Mouse (Mus musculus): Measurements from ENCODE around the gene Golga4. TPM values are rescaled to one million over a fixed set of nuclear protein-coding genes. Genes with fewer than 3 reads are reported as not detected.

The Golga4 gene
- polyA plus RNA-seq, 1 experiment from 2014 or later: 48.5 TPM

DNA sequence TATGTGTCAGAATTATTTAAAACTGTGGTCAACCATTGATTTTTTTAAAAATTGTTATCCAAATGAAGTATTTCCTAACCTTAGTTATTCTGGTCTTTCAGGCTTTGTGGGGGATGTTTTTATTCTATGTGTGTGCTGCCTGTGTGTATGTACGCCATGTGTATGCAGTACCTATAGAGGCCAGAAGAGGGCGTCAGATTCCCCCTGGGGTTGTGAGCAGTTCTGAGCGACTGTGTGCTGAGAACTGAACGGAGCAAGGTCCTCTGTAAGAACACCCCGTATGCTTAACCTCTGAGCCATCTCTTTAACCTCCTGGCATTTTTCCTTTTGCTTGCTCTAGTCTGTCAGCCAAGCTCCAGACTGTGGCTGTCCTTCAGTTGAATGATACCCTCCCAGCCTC is 12.0 kb upstream of the Golga4 start:
- WGBS: 84% methylated on average over 5 of the region's 5 CpGs
- H3K9me3 ChIP-seq (ENCODE audit: control insufficient read depth, low read length): no peaks in the 10 kb centered on the region
- no peak overlapping the region for H3K9ac ChIP-seq (ENCODE audit: low read depth, low read length)
- no peaks in the 10 kb centered on the region for H3K36me3 ChIP-seq (ENCODE audit: control insufficient read depth, insufficient read depth, low read length)
- ATAC-seq (ENCODE audit: low read depth) (no peak), DNase-seq (ENCODE audit: low spot score) (no peak)
- 0 out of 2 replicates have a peak, but pooled peaks cover under 1% of the 10 kb centered on the region for H3K4me1 ChIP-seq (ENCODE audit: control insufficient read depth, insufficient read depth, low read length)
- H3K4me3 ChIP-seq (ENCODE audit: low read depth, low read length): no peak overlapping the region
- H3K27me3 ChIP-seq (replicated peaks; ENCODE audit: control insufficient read depth, insufficient read depth, low read length): peaks cover 8% of the 10 kb centered on the region
- H3K27ac ChIP-seq (replicated peaks; ENCODE audit: low read depth, low read length): no peak overlapping the region
- no peak overlapping the region for H3K4me2 ChIP-seq (ENCODE audit: low read depth, low read length)

DNA sequence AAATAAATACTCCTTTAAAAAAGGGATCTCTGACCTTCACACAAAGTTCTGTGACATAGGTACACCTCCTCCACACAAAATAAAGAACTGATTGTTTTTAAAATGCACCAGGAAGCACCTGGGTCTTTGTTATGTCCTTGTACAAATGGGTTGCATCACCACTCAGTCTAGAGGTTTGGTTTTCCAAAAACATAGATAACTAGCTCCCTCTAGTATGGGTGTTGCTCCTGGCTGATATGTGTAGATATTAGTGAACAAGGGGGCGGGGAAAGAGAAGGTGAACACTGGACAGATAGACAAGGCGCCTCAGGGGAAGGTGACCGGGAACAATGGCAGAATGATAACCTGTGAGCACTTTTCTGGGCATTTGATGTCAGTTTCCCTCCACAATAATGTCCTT is 10.1 kb upstream of the Golga4 start:
- ATAC-seq (ENCODE audit: low read depth): no peak
- H3K27me3 ChIP-seq (replicated peaks; ENCODE audit: control insufficient read depth, insufficient read depth, low read length): no peaks in the 10 kb centered on the region
- no peak for DNase-seq (ENCODE audit: low spot score)
- H3K27ac ChIP-seq (replicated peaks; ENCODE audit: low read depth, low read length): no peak overlapping the region
- no peaks in the 10 kb centered on the region for H3K4me1 ChIP-seq (ENCODE audit: control insufficient read depth, insufficient read depth, low read length)
- H3K4me2 ChIP-seq (ENCODE audit: low read depth, low read length): no peak overlapping the region
- WGBS: 85% methylated on average over 3 of the region's 3 CpGs
- no peak overlapping the region for H3K9ac ChIP-seq (ENCODE audit: low read depth, low read length)
- H3K4me3 ChIP-seq (ENCODE audit: low read depth, low read length): no peak overlapping the region
- H3K9me3 ChIP-seq (ENCODE audit: control insufficient read depth, low read length): no peaks in the 10 kb centered on the region
- H3K36me3 ChIP-seq (ENCODE audit: control insufficient read depth, insufficient read depth, low read length): no peaks in the 10 kb centered on the region

DNA sequence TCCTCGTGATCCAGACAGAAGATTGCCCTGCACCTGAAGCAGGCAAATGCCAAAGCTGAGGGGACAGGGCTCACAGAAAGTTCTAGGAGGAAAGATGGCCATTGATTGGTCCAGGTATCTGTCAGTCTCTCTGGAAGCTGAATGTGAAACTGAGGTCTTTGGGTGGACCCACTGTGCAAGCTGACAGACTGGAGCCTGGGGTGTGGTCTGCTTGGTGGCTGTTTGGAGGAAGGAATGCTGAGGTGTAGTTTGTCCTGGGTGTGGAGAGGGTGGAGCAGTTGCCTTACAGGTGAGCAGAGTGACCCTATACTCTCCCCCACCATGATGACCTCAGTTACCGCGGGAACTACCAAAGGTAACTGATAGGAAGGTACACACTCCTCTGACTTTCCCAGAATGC is 9.1 kb upstream of the Golga4 start:
- DNase-seq (ENCODE audit: low spot score) (no peak), ATAC-seq (ENCODE audit: low read depth) (no peak)
- WGBS: 82% methylated on average over 3 of the region's 3 CpGs
- Histone ChIP-seq H3K9ac (ENCODE audit: low read depth, low read length) (no peak overlapping the region), H3K27ac (replicated peaks; ENCODE audit: low read depth, low read length) (no peak overlapping the region), H3K9me3 (ENCODE audit: control insufficient read depth, low read length) (no peaks in the 10 kb centered on the region), H3K27me3 (replicated peaks; ENCODE audit: control insufficient read depth, insufficient read depth, low read length) (no peaks in the 10 kb centered on the region), H3K4me2 (ENCODE audit: low read depth, low read length) (no peak overlapping the region), H3K4me3 (ENCODE audit: low read depth, low read length) (no peak overlapping the region), H3K36me3 (ENCODE audit: control insufficient read depth, insufficient read depth, low read length) (no peaks in the 10 kb centered on the region), H3K4me1 (ENCODE audit: control insufficient read depth, insufficient read depth, low read length) (no peaks in the 10 kb centered on the region)

DNA sequence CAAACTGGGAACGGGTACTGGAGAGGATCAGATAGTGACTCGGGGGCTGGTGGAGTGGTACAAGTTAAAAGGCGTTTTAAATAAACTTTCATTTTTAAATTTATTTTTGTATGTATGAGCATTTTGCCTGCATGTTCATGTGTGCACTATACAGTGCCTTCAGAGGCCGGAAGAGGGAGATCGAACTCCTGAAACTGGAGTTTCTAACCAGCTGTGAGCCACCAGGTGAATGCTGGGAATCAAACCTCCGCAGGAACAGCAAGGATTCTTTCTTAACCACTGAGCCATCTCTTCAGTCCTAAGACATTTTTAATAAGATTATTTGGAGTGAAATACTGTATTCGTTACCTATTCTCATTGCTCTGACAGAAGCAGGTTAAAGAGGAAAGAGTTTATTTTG is 8.0 kb upstream of the Golga4 start:
- DNase-seq (ENCODE audit: low spot score) (no peak), ATAC-seq (ENCODE audit: low read depth) (no peak)
- WGBS: 63% methylated on average over 7 of the region's 7 CpGs

GRCm38 (mm10) chr9:118500963-118501362 is 5.1 kb upstream of the Golga4 start:
- 70% methylated on average over 6 of the region's 6 CpGs for WGBS
- Histone ChIP-seq H3K4me2 (ENCODE audit: low read depth, low read length) (no peak overlapping the region), H3K36me3 (ENCODE audit: control insufficient read depth, insufficient read depth, low read length) (no peaks in the 10 kb centered on the region), H3K9me3 (ENCODE audit: control insufficient read depth, low read length) (no peaks in the 10 kb centered on the region), H3K4me1 (ENCODE audit: control insufficient read depth, insufficient read depth, low read length) (0 out of 2 replicates have a peak, but pooled peaks cover 2% of the 10 kb centered on the region), H3K9ac (ENCODE audit: low read depth, low read length) (no peak overlapping the region), H3K27ac (replicated peaks; ENCODE audit: low read depth, low read length) (no peak overlapping the region), H3K27me3 (replicated peaks; ENCODE audit: control insufficient read depth, insufficient read depth, low read length) (no peaks in the 10 kb centered on the region), H3K4me3 (ENCODE audit: low read depth, low read length) (no peak overlapping the region)
- ATAC-seq (ENCODE audit: low read depth) (no peak), DNase-seq (ENCODE audit: low spot score) (no peak)

More for the DNA sequence above, 8.0 kb upstream of the Golga4 start:
- Histone ChIP-seq H3K4me1 (ENCODE audit: control insufficient read depth, insufficient read depth, low read length) (no peaks in the 10 kb centered on the region), H3K27me3 (replicated peaks; ENCODE audit: control insufficient read depth, insufficient read depth, low read length) (no peaks in the 10 kb centered on the region), H3K9me3 (ENCODE audit: control insufficient read depth, low read length) (no peaks in the 10 kb centered on the region), H3K27ac (replicated peaks; ENCODE audit: low read depth, low read length) (no peak overlapping the region), H3K4me2 (ENCODE audit: low read depth, low read length) (no peak overlapping the region), H3K9ac (ENCODE audit: low read depth, low read length) (no peak overlapping the region), H3K36me3 (ENCODE audit: control insufficient read depth, insufficient read depth, low read length) (no peaks in the 10 kb centered on the region), H3K4me3 (ENCODE audit: low read depth, low read length) (no peak overlapping the region)

DNA sequence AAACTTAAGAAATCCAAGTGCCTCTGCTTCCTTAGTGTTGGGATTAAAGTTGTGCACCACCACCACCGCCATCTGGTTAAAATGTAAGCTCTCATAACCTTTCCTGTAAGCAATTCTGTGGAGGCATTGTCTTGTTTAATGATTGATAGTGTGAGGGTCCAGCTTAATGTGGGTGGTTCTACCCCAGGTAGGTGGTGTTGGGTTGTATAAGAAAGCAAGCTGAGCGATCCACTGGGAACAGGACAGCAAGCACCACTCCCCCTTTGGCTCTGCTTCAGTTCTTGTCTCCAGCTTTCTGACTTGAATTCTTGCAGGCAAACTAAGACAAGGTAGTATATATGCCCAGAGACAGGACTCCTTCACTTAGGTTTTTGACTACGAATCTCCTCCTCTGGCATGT is 1.4 kb upstream of the Golga4 start:
- H3K9me3 ChIP-seq (ENCODE audit: control insufficient read depth, low read length): no peaks in the 10 kb centered on the region
- H3K9ac ChIP-seq (ENCODE audit: low read depth, low read length): no peak overlapping the region
- H3K4me3 ChIP-seq (ENCODE audit: low read depth, low read length): no peak overlapping the region
- H3K27ac ChIP-seq (replicated peaks; ENCODE audit: low read depth, low read length): no peak overlapping the region
- no peak overlapping the region for H3K4me2 ChIP-seq (ENCODE audit: low read depth, low read length)
- ATAC-seq (ENCODE audit: low read depth) (no peak), DNase-seq (ENCODE audit: low spot score) (no peak)
- peaks cover 17% of the 10 kb centered on the region; the same call in 1 of the 2 replicates for H3K4me1 ChIP-seq (ENCODE audit: control insufficient read depth, insufficient read depth, low read length)
- no peaks in the 10 kb centered on the region for H3K27me3 ChIP-seq (replicated peaks; ENCODE audit: control insufficient read depth, insufficient read depth, low read length)
- 81% methylated on average over 3 of the region's 3 CpGs for WGBS
- no peaks in the 10 kb centered on the region for H3K36me3 ChIP-seq (ENCODE audit: control insufficient read depth, insufficient read depth, low read length)

GRCm38 (mm10) chr9:118506404-118507231 is 551 bp downstream of the Golga4 start:
- Histone ChIP-seq H3K9ac (ENCODE audit: low read depth, low read length) (peak overlapping the region; percentile 89), H3K27ac (replicated peaks; ENCODE audit: low read depth, low read length) (peak overlapping the region; percentile 68), H3K4me1 (ENCODE audit: control insufficient read depth, insufficient read depth, low read length) (peaks cover 17% of the 10 kb centered on the region; the same call in 1 of the 2 replicates), H3K9me3 (ENCODE audit: control insufficient read depth, low read length) (no peaks in the 10 kb centered on the region), H3K4me2 (ENCODE audit: low read depth, low read length) (peak overlapping the region; percentile 99), H3K36me3 (ENCODE audit: control insufficient read depth, insufficient read depth, low read length) (no peaks in the 10 kb centered on the region), H3K4me3 (ENCODE audit: low read depth, low read length) (peak overlapping the region; percentile 97), H3K27me3 (replicated peaks; ENCODE audit: control insufficient read depth, insufficient read depth, low read length) (no peaks in the 10 kb centered on the region)
- peak; percentile 47 for ATAC-seq (ENCODE audit: low read depth)
- 0% methylated on average over 39 of the region's 57 CpGs for WGBS
- no peak for DNase-seq (ENCODE audit: low spot score)

GRCm38 (mm10) chr9:118507552-118507951 is 1.5 kb downstream of the Golga4 start:
- Histone ChIP-seq H3K27ac (replicated peaks; ENCODE audit: low read depth, low read length) (no peak overlapping the region), H3K27me3 (replicated peaks; ENCODE audit: control insufficient read depth, insufficient read depth, low read length) (no peaks in the 10 kb centered on the region), H3K4me1 (ENCODE audit: control insufficient read depth, insufficient read depth, low read length) (peaks cover 17% of the 10 kb centered on the region; the same call in 1 of the 2 replicates), H3K4me3 (ENCODE audit: low read depth, low read length) (peak overlapping the region; percentile 97), H3K9me3 (ENCODE audit: control insufficient read depth, low read length) (no peaks in the 10 kb centered on the region), H3K4me2 (ENCODE audit: low read depth, low read length) (peak overlapping the region; percentile 99), H3K9ac (ENCODE audit: low read depth, low read length) (peak overlapping the region; percentile 28; the same call in 1 of the 2 replicates), H3K36me3 (ENCODE audit: control insufficient read depth, insufficient read depth, low read length) (no peaks in the 10 kb centered on the region)
- ATAC-seq (ENCODE audit: low read depth) (no peak), DNase-seq (ENCODE audit: low spot score) (no peak)
- 84% methylated on average over 6 of the region's 6 CpGs for WGBS

DNA sequence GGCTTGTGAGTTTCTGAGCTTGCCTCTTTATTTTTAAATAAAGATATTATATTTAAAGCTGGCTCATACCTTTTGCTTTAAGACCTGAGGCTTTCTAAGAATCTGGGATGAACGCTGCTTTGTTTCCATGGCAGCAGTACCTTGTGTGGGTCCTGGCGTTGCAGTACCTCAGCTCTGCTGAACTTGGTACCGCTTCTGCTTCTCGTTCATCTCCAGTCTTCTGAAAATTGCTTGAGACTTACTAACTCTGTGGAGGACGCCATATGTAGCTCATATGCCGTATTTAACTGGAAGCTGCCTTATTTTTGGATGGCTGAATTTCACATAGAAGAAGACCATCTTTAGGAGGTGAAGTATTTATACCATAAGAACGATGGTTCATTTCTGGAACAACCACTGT is 2.5 kb downstream of the Golga4 start:
- peaks cover 17% of the 10 kb centered on the region; the same call in 1 of the 2 replicates for H3K4me1 ChIP-seq (ENCODE audit: control insufficient read depth, insufficient read depth, low read length)
- H3K27ac ChIP-seq (replicated peaks; ENCODE audit: low read depth, low read length): no peak overlapping the region
- no peak for ATAC-seq (ENCODE audit: low read depth)
- 83% methylated on average over 7 of the region's 7 CpGs for WGBS
- H3K9ac ChIP-seq (ENCODE audit: low read depth, low read length): no peak overlapping the region
- H3K4me2 ChIP-seq (ENCODE audit: low read depth, low read length): 0 out of 2 replicates have a peak overlapping the region, but pooled peaks have one; percentile 3
- DNase-seq (ENCODE audit: low spot score): no peak
- no peaks in the 10 kb centered on the region for H3K27me3 ChIP-seq (replicated peaks; ENCODE audit: control insufficient read depth, insufficient read depth, low read length)
- H3K36me3 ChIP-seq (ENCODE audit: control insufficient read depth, insufficient read depth, low read length): no peaks in the 10 kb centered on the region
- no peak overlapping the region for H3K4me3 ChIP-seq (ENCODE audit: low read depth, low read length)
- H3K9me3 ChIP-seq (ENCODE audit: control insufficient read depth, low read length): no peaks in the 10 kb centered on the region
